Mouse (Mus musculus): ENCODE data around the gene Nmur2. TPM values are rescaled to one million over a fixed set of nuclear protein-coding genes. Genes with fewer than 3 reads are reported as not detected.
A peak's percentile ranks its signal among the peaks of the same experiment; 100 is the strongest.

Nmur2 gene
- total RNA-seq (2021) = not detected
- long read RNA-seq, experiment 1 = 0 reads
- long read RNA-seq, experiment 2 = 0 reads

GRCm38 (mm10) chr11:56040917-56041316, at the start of gene Nmur2:
TSS of gene Nmur2 (minus strand) at chr11:56041010.
- DNase-seq = no peak
- intact Hi-C loops (cut with DNase I) = no loop called here

GRCm38 (mm10) chr11:56089127-56089689, 48.4 kb upstream of the Nmur2 start:
- intact Hi-C loops (cut with DNase I) = no loop called here
- DNase-seq = no peak

- intact Hi-C loops (cut with DNase I) = no loop called here
- DNase-seq = no peak
These were observed 31.3 kb upstream of the Nmur2 start for GRCm38 (mm10) chr11:56072131-56072530.

GRCm38 (mm10) chr11:56069658-56070057, 28.8 kb upstream of the Nmur2 start:
- DNase-seq = no peak
- intact Hi-C loops (cut with DNase I) = no loop called here

GRCm38 (mm10) chr11:56065147-56065546, 24.3 kb upstream of the Nmur2 start:
- intact Hi-C loops (cut with DNase I) = no loop called here

GRCm38 (mm10) chr11:56064575-56064974, 23.8 kb upstream of the Nmur2 start:
- intact Hi-C loops (cut with DNase I) = no loop called here

More at GRCm38 (mm10) chr11:56065147-56065546, 24.3 kb upstream of the Nmur2 start:
- no peak for DNase-seq

GRCm38 (mm10) chr11:56059236-56059635, 18.4 kb upstream of the Nmur2 start:
- intact Hi-C loops (cut with DNase I) = no loop called here
- DNase-seq = no peak

More at GRCm38 (mm10) chr11:56064575-56064974, 23.8 kb upstream of the Nmur2 start:
- DNase-seq = no peak

GRCm38 (mm10) chr11:56054439-56054838, 13.6 kb upstream of the Nmur2 start:
- intact Hi-C loops (cut with DNase I) = no loop called here
- DNase-seq = no peak

- intact Hi-C loops (cut with DNase I) = no loop called here
- no peak for DNase-seq
These were observed 14.0 kb downstream of the Nmur2 start for GRCm38 (mm10) chr11:56026854-56027253.

- intact Hi-C loops (cut with DNase I) = no loop called here
- DNase-seq = peak; percentile 2 to 10
These were observed 14.9 kb downstream of the Nmur2 start for GRCm38 (mm10) chr11:56025746-56026570.

GRCm38 (mm10) chr11:56013510-56014057, 27.2 kb downstream of the Nmur2 start:
- intact Hi-C loops (cut with DNase I) = loop anchor here (5.0 kb wide), 1 partner anchor 94 kb away; no protein-coding TSS in a partner anchor

GRCm38 (mm10) chr11:56012396-56012795, 28.4 kb downstream of the Nmur2 start:
- DNase-seq = no peak
- intact Hi-C loops (cut with DNase I) = loop anchor here (5.0 kb wide), 1 partner anchor 95 kb away; no protein-coding TSS in a partner anchor

More at GRCm38 (mm10) chr11:56013510-56014057, 27.2 kb downstream of the Nmur2 start:
- no peak for DNase-seq

- no peak for DNase-seq
- intact Hi-C loops (cut with DNase I) = no loop called here
These were observed 32.5 kb downstream of the Nmur2 start for GRCm38 (mm10) chr11:56008277-56008676.

GRCm38 (mm10) chr11:55992799-55993198, 48.0 kb downstream of the Nmur2 start:
- intact Hi-C loops (cut with DNase I) = no loop called here

GRCm38 (mm10) chr11:55992148-55992547, 48.7 kb downstream of the Nmur2 start:
- no peak for DNase-seq
- intact Hi-C loops (cut with DNase I) = no loop called here

More at GRCm38 (mm10) chr11:55992799-55993198, 48.0 kb downstream of the Nmur2 start:
- no peak for DNase-seq

- intact Hi-C loops (cut with DNase I) = loop anchor here (2.0 kb wide), 1 partner anchor 473 kb away; no protein-coding TSS in a partner anchor
- peak; percentile 9 to 41 for DNase-seq
These were observed 49.2 kb downstream of the Nmur2 start for GRCm38 (mm10) chr11:55991505-55992066.

- DNase-seq = no peak
- intact Hi-C loops (cut with DNase I) = no loop called here
These were observed 56.2 kb downstream of the Nmur2 start for GRCm38 (mm10) chr11:55984643-55985042.

- peak in 1 of 2 experiments; percentile 16 for DNase-seq
- intact Hi-C loops (cut with DNase I) = loop anchor here (2.0 kb wide), 1 partner anchor 465 kb away; no protein-coding TSS in a partner anchor
These were observed 59.2 kb downstream of the Nmur2 start for GRCm38 (mm10) chr11:55981656-55982055.

- intact Hi-C loops (cut with DNase I) = no loop called here
- no peak for DNase-seq
These were observed 62.7 kb downstream of the Nmur2 start for GRCm38 (mm10) chr11:55978146-55978545.
